Mouse (Mus musculus) monocyte, adult 2 months (primary cell): ENCODE results near the gene Gosr2.

Experiments
- DNase-seq, 2 experiments: peaks; one replicate each; pipeline ENCODE4 v3.0.0; 2022; ENCODE audit warnings: low spot score in 2 of 2, low read depth in 1 of 2

Gene Gosr2

DNA sequence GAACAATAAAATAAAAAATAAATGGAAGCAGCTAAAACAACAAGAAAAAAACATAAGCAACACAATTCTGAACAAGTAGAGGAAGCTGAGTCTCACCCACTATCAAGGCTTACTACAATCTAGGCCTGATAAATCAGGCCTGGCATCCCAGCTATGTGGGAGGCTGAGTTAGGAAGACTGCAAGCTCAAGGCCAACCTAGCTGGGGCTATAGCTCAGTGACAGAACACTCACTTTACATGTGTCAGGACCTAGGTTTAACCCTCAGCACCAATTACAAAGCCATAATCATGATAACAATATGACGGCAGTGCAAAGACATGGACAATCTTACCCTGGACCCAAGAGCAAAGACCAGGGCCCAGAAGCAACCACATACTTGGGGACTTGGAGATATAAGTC is 6.7 kb downstream of the Gosr2 start:
- DNase-seq: no peak

DNA sequence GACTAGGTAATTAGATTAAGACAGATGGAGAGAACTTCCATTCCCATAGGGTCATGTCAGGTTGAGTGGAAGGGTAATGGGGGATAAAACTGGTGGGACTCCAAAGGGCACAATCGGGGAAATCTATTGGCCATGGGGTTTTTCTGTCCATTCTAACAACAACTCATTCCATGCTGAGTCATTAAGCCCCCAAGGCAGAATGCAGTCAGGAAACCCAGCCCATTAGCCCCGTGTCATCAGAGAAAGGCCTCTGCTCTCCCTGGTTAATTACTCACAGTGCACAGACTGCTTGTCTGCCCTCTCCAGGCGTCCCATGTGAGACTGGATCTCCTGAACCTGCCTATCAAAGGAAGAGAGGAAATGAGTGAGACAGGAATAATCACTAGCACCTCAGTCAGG is 8.7 kb downstream of the Gosr2 start:
- DNase-seq: no peak

DNA sequence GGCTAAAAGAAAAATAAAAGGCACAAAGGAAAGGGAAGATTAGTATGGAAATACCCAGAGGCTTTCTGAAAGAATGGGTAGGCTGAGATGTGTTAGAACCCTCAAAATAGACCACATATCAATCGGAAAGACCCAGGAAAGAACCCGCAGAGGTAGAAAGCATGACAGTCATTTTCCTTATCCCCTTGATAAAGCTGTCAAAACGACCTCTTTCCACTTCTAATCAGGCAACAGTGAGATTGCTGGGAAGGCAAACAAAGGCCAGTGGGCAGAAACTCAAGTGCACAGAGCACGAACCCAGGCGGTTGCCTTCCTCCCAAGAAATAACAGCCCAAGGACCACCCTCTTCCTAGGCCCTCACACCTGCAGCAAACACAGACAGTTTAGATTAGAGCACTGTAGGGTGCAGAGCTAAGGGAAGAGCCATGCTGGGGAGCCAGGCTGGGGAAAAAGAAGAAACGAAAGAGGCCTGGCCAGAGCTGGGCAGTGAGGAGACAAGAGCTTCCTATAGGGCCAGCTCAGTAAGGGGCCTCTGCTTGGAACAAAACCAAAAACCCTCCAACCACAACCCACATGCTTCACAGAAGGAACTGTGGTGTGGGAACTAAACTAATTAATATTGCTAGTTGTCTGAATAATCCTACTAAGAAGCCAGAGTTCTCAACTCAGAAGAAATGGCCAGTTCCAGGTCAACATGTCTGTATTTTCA is 9.3 kb downstream of the Gosr2 start:
- DNase-seq: no peak

DNA sequence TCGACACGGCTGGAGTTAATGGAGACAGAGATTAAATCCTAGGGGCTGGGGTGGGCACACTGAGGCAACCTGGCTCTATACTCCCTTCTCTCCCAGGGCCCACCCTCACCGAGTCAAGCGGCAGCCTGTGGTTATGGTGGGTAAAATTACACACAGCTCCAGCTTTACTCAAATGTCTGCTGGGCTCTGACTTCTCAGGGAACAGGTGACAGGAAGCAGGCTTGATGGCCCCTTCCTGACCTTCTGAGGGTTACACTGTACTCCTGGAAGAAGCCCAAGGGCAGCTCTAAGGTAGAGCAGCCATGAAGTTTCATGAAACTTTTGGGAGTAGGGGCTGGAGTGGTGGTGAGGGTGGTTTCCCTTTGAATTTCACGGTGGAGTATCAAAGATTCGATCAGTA is 11.0 kb downstream of the Gosr2 start:
- no peak for DNase-seq

DNA sequence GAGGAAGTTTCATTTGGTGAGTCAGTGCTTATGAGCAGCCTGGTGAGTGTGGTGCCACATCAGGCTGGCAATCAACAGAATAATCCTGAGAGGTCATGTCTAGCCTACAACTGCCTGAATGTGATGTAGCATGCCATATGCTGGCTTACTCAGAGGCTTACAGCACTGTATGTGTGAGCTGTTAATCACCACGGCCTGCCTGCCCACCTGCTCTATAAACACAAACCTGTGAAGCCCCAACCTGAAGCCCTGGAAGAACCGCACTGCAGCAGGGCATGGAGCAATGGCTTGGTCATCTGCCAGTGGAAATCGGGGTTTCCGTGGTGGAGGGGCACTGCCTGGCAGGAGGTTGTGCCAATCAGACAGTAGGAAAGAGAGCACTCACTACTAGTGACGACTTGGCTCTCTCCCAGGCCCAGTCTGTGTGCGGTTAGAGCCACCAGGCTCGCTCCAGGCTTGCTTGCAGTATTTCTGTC is 12.4 kb downstream of the Gosr2 start:
- DNase-seq: no peak

DNA sequence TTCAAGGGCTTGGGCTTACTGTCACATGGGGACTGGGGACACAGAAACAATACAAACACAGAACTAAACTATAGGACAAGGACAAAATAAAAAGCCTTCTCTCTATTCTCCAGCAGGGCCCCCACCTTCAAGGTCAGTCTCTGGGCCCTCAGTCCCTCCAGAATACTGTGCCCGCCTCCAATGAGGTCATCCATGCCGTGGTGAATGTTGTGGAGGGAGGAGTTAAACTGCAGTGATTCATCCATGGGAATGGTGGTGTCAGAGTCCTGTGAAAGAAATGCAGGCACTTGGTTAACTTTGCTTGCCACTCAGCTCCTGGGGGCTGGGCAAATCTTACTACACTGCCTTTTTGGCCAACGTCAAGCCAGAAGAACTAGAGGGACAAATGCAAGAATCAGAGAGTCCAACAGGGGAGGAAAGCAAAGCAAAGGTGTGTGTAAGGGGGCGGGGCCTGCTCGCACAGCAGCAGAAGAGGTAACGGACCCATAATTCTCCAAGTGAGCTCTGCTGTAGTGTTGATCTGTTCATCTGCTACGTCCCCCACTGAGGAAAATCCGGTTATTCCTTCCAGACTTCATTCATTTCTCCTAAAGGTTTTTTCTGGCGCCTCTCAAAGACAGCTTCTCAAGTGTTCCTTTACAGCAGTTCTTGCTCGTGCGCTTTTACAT is 13.9 kb downstream of the Gosr2 start:
- no peak for DNase-seq

DNA sequence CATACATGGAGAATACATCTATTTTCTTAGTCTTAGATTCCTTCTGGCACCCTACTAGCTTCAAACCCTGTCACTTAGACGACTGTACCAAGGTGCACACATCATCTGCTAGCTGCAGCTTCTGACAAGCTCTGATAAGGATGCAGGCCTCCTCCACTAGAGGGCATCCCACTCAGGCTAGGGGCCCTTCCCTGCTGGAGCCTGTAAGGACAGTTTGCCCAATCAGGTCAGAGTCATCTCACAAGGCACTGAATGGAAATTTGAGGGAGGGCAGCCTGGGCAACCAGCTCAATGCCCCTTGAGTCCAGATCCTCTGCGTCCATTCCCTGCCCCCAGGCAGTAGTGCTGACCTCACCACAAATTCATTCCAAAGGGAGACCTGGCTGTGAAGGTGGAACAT is 20.7 kb downstream of the Gosr2 start:
- DNase-seq: peak in 1 of 2 experiments; percentile 17

DNA sequence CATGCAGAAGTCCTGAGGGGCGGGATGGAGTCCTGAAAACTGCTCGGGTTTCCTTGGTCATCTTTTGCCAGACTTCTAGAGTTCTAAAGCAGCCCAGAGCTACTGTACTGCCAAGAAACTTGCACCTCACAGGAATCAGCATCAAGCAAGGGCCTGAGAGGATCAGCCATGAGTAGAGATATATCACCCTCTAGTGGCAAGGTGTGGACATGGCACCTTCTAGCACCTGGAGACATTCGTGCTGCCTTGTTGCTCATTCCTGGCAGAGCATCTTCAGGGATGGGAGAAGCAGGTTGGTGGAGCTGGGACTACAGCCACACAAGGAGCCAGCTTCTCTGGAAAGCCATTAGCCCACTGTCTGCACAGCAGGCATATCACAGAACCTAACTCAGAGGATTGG is 22.1 kb downstream of the Gosr2 start:
- no peak for DNase-seq

DNA sequence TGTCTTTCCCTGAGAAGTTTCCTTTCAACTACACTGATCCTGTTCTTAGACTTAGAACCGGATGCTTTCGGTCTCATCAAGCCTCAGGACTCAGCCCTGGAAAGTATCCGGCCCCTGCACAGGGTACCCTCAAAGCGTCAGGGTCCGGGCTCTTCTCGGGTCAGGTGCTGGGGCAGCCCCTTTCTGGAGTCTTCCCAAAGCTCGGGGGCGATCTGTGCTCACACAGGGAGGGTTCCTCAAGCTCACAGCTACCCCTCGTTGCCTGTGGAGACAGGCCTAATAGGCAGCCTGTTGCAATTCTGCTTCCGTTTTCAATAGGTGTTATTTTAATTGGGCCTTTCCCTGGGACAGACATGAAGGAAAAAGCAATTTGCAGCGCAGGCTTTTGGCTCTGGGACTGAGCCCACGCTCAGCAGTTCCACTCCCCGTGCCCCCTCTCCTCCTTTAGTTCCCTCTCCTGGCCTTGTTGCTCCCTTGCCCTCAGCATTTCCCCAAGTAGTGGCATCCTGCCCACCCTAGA is 30.7 kb downstream of the Gosr2 start:
- DNase-seq: no peak

DNA sequence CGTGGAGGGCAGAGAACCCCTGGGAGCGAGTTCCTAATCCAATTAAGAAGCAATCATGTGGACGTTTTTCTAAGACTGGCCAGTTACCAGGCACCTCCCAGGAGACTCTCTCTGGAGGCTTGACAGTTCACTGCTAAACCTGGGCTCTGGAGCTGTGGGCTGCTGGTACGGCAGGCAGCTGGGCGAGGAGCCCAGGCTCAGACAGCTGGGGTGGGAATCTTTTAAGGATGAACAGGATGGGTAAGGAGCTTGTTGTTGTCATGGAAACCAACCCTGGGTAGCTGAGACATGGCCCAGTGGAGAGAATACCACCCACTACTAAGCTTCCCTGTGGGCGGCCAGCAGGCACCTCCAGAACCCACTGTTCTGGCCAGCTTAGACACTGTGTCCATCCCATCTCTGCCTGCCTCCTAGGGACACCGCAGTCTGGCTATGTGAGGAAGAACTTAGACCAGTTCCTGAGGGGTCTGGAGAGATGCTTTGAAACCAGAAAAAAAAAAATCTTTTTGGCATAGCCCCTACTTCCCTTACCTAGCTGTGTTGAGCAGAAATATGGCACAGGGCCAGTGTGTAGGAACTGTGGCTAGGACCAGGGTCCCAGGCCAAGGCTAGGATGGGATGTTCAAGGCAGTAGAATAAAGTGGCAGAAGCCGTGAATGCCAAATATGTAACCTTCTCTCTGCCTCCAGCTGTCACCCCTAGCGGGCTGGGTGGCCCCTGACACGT is 31.4 kb downstream of the Gosr2 start:
- DNase-seq: no peak

DNA sequence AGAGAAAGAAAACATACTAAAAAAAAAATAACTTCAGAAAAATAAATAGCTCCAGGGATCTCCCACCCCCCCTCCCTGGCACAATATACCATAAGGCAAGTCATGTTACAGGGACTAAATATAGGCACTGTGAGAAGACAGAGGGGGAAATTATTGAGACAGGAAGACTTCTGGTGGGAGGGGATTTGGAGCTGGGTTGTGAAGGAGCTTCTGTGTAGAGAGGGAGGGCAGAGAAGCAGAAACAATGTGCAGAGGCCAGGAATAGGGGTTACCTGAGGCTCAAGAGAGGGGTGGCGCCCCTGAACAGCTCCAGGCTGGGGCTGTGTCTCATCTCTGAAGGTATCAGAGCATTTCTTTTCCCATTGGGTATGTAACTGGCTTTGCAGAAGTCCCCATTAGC is 32.0 kb downstream of the Gosr2 start:
- DNase-seq: no peak

DNA sequence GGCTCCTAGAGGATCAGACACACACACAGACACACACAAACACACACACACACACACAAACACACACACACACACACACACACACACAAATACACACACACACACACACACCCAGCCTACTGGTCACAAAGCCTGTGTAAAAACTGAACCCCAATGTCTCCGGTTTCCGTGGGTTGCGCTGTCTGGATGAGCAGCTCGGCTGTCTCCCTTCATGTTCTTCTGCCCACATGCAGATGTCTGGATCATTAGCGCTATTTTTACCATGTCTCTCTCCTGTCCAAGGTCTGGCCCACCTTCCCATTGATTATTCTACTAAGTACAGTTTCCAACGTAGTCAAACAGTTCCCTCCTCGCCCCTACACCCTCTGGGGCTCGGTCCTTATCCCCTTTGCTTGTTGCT is 34.6 kb downstream of the Gosr2 start:
- no peak for DNase-seq

DNA sequence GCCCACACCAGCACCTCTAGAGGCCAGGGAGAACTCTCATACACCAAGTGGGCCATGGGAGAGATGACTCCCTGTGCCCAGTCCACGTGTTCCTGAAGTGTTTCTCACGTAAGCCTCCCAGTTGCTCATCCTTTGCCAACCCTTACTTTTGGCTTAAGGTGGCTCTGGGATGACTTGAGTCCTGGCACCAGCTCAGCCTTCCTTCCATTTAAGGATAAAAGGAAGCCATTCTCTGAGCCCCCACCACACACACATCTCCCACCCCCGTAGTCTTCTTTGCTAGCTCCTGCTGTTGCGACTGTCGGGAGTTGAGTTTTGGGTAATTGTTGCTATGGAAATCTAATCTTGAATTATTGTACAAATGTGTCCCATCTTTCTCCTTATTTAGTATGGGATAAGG is 35.2 kb downstream of the Gosr2 start:
- no peak for DNase-seq

DNA sequence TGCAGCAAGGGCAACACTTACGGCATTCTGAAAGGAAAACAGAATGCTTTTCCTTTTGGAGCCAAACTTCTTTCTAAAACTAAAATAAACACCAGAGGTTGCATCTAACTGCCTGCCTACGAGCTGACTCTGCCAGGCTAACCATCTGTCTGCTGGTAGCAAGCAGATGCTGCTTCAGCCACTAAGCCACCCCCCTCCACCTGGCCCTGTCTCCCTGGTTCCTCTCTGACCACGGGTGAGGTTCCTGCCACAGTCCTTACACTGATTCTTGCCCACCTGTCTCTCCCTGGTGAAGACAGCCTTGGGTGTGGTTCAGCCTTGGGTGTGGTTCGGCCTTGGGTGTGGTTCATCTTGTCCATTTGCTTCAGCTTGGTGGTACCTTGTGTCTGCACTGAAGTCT is 35.8 kb downstream of the Gosr2 start:
- no peak for DNase-seq

DNA sequence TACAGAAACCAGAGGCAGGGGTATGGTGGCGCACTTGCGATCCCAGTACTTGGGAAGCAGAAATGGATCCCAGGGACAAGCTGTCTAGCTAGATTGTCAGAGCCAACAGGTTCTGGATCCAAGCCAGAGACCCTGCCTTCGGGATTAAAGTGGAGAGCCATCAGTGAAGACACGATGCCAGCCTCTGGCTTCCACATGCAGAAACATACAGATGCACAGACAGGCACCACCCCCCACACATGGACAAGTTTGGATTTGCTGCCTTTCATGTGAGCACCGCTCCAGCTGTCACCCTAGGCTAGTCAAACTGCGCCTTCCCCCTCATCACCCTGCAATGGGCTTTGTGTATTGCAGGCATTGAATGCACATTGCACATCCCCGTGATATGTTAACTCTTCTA is 39.5 kb downstream of the Gosr2 start:
- DNase-seq: no peak

DNA sequence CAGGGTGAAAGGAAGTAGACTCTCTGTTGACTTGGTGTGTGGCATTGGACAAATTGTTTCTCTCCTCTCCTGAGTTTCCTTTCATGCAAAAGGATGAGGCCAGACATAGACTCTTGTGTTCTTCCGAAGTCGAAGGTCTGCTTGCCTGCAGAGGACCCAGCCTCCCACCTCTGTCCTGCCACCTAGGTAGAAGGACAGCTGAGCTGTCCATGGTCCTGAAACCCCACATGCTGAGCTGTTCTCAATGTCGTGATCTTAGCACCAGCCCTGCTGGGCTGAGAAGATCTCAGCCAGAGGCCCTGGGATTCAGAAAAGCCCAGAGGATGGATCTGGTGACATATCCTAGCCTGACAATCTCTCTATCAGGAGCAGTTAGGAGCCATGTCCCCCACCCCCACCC is 41.2 kb downstream of the Gosr2 start:
- DNase-seq: no peak

DNA sequence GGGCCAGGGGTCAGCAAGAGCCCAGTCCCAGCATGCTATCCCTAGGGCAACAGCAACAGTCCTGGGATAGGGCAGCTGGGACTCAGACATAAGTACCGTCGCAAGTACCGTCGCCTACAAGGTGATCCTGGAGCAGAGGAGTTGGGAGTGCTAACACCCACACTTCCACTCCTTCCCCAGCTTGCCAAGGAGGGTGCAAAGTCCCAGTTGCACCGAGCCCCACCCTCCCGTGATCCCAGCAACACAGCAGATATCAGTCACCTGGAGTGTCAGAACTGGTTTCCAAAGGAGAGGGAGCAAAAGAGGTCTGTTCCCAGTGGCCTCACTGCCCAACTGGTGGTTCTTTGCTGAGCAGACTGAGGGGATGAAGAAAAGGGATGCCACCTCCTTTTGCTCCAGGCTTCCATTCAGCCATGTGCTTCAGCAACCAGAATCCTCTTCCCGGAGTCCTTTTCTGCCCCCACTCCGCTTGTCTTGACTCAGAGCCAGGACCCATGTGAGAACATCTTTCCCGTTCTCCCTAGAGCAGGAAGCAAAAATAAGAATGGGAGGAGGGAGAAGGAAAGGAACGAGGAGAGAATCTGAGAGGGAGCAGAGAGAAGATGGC is 44.2 kb downstream of the Gosr2 start:
- DNase-seq: no peak

DNA sequence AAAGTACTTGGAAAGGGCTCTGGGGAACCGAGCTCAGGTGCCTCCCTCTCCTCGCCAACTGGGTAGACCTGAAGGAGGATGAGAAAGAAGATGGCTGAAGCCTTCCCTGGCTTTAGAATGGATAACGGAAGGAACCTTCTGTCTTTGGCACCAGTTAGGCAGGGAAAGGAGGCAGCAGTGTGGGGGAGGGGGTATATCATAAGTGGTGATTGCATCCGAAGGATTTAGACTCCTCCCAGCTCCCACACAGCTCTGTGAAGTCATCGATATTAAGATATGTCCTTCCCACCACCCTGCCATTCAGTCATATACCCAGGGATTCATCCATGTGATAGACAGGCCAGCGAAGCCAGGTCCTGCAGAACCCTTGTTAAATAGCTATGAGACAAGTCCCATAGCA is 46.3 kb downstream of the Gosr2 start:
- no peak for DNase-seq

DNA sequence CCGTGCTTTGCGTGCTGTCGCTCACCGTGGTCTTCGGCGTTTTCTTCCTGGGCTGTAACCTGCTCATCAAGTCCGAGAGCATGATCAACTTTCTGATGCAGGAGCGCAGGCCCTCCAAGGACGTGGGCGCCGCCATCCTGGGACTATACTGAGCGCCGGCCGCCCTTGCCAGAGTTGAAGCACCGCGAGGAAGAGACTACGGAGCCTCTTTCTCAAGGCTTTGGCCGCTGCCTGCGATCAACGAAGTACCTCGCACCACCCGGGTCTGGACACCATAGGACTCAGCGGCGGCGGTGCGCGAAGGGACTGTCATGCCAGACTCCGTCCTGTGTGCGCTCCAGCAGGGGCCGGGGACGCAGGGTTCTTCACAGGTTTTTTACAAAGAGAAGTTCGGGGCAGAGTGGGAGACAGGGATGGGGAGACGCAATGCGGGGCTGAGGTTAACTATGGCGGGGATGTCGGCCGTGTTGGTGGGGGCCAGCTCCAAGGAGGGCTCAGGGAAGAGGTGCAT is 47.7 kb downstream of the Gosr2 start:
- DNase-seq: no peak

DNA sequence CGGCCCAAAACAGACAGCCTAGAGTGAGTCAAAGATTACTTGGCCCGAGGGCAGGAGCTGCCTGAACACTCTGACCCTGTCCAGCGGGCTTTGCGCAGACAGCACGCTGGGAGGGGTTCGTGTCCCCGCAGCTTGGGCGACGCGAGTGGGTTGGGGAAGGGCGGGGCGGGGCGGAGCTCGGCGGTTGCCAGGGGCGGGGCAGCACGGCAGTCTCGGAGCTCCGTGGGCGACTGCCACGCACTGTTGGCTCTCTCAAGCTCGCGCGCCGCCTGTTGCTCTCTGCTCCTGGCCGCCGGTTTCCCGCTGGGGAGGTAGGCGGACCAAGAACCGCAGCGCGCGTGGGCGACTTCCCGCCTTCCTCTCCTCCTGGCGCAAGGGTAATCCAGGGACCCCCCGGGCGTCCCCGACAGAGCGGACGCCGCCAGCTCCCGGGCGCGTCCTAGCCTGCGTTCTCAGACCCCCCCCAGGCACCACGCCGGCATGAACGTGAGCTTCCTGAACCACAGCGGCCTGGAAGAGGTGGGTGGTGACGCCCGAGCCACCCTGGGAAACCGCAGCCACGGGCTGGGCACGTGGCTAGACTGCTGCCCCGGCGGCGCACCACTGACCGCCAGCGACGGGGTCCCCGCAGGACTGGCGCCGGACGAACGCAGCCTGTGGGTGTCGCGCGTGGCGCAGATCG is 48.3 kb downstream of the Gosr2 start, which contains the start of gene Rprml:
Rprml (plus strand) TSS at position 270 of the 682 bp plus-strand sequence.
- DNase-seq: no peak

DNA sequence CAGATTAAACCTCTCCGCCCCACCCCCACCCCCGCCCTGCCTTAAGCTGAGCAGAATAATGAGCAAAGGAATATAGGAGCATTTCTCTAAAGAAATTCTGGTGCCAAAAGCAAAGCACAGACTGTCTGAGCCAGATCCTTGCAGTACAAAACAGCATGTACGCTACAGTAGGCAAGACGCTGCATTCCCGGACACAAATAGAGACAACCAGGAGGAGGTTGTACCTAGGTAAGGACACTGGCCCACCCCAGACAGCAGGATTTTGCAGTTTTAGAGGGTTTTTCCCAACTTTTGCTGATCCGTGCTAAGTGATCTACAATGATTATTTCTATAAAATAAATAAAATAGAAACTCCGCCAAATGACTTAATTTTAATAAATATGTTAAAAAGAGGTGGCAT is 49.0 kb downstream of the Gosr2 start:
- DNase-seq: no peak
